Mouse (Mus musculus) CH12.LX (cell line): Measurements from ENCODE around the gene Gm7138. TPM values are rescaled to one million over a fixed set of nuclear protein-coding genes. Genes with fewer than 3 reads are reported as not detected.
"Not testable (repeated sequence)": the region's sequence is repeated elsewhere in the genome, so short reads cannot be mapped to it uniquely, and the experiment has no call there.

ENCODE experiments used
- DNase-seq: peaks from one replicate; pipeline ENCODE4 v3.0.0-alpha.2; 2013; ENCODE audit errors: extremely low read depth
- H3K27ac ChIP-seq: 2 replicates; pipeline ENCODE4 v1.5.1; 2012; ENCODE audit warnings: low read depth, mild to moderate bottlenecking, control low read depth, moderate library complexity; ENCODE audit not compliant: insufficient read depth
- H3K27me3 ChIP-seq: replicated peaks from 2 replicates; pipeline ENCODE3; 2012; ENCODE audit warnings: inconsistent platforms
- H3K36me3 ChIP-seq, 2 experiments: replicated peaks in 1 of 2; 2 replicates each; pipeline versions ENCODE3 to v1.6.1; 2012; ENCODE audit warnings: inconsistent platforms in 1 of 2, low read length in 1 of 2, mild to moderate bottlenecking in 1 of 2, mixed read lengths in 1 of 2, moderate library complexity in 1 of 2; ENCODE audit not compliant: control insufficient read depth in 1 of 2, insufficient read depth in 1 of 2
- H3K4me1 ChIP-seq, 2 experiments: 2 replicates each; pipeline ENCODE4 v1.6.1; 2012; ENCODE audit warnings: inconsistent platforms in 1 of 2, moderate library complexity in 1 of 2; ENCODE audit not compliant: insufficient read depth in 2 of 2, control insufficient read depth in 1 of 2
- H3K4me2 ChIP-seq: 2 replicates; pipeline ENCODE4 v1.6.1; 2012; ENCODE audit warnings: low read depth, mild to moderate bottlenecking, control low read depth; ENCODE audit not compliant: poor library complexity, insufficient read depth, severe bottlenecking
- H3K4me3 ChIP-seq, 3 experiments: fragments of 150-350 bp in 1 of 3; sonication (generic) in 1 of 3; replicated peaks in 1 of 3; 2 replicates each; pipeline versions ENCODE3 to v1.5.1; 2011 to 2012; ENCODE audit warnings: low read depth in 2 of 3, low read length in 2 of 3, mild to moderate bottlenecking in 2 of 3, moderate library complexity in 2 of 3, control low read depth in 1 of 3, improper control_type of control experiment in 1 of 3, inconsistent platforms in 1 of 3, mixed read lengths in 1 of 3; ENCODE audit not compliant: poor library complexity in 1 of 3
- H3K79me2 ChIP-seq: replicated peaks from 2 replicates; pipeline ENCODE4 v1.6.1; 2012; ENCODE audit warnings: mild to moderate bottlenecking, moderate library complexity; ENCODE audit not compliant: control insufficient read depth, poor library complexity, insufficient read depth, severe bottlenecking; ENCODE audit errors: extremely low read depth
- H3K9ac ChIP-seq: 2 replicates; pipeline ENCODE4 v1.6.1; 2012; ENCODE audit warnings: low read depth, mild to moderate bottlenecking, control low read depth, moderate library complexity; ENCODE audit not compliant: insufficient read depth
- H3K9me3 ChIP-seq: replicated peaks from 2 replicates; pipeline ENCODE3; 2012; ENCODE audit warnings: low read length, inconsistent platforms, mixed read lengths
- CTCF ChIP-seq, 2 experiments: IDR thresholded peaks in 1 of 2; conservative IDR thresholded peaks in 1 of 2; 2 replicates each; pipeline ENCODE4 v1.5.1; 2011 to 2012; ENCODE audit warnings: low read depth in 2 of 2, low read length in 2 of 2, improper control_type of control experiment in 1 of 2, inconsistent platforms in 1 of 2, mild to moderate bottlenecking in 1 of 2, moderate library complexity in 1 of 2
- EP300 ChIP-seq: IDR thresholded peaks from 2 replicates; pipeline ENCODE4 v1.6.1; 2011; ENCODE audit warnings: low read length, improper control_type of control experiment
- ETS1 ChIP-seq: conservative IDR thresholded peaks from 2 replicates; pipeline ENCODE4 v1.6.1; 2012; ENCODE audit warnings: low read depth, mild to moderate bottlenecking, inconsistent platforms, low read length, improper control_type of control experiment, moderate library complexity
- GABPA ChIP-seq: IDR thresholded peaks from 2 replicates; pipeline ENCODE4 v1.6.1; 2012; ENCODE audit warnings: low read depth, low read length, improper control_type of control experiment, inconsistent platforms; ENCODE audit not compliant: insufficient replicate concordance
- HCFC1 ChIP-seq: IDR thresholded peaks from 2 replicates; pipeline ENCODE4 v1.6.1; 2012; ENCODE audit warnings: low read depth, mild to moderate bottlenecking, inconsistent platforms, low read length, improper control_type of control experiment
- JUN ChIP-seq: IDR thresholded peaks from 2 replicates; pipeline ENCODE4 v1.6.1; 2011; ENCODE audit warnings: low read depth, mild to moderate bottlenecking, low read length, improper control_type of control experiment, moderate library complexity; ENCODE audit not compliant: insufficient read depth
- JUND ChIP-seq: conservative IDR thresholded peaks from 2 replicates; pipeline ENCODE4 v1.6.1; 2011; ENCODE audit warnings: low read depth, low read length, improper control_type of control experiment
- MAZ ChIP-seq: IDR thresholded peaks from 2 replicates; pipeline ENCODE4 v1.6.1; 2012; ENCODE audit warnings: low read depth, mild to moderate bottlenecking, inconsistent platforms, low read length, improper control_type of control experiment, moderate library complexity
- MEF2A ChIP-seq: IDR thresholded peaks from 2 replicates; pipeline ENCODE4 v1.6.1; 2014; ENCODE audit warnings: low read depth, mild to moderate bottlenecking, inconsistent platforms, low read length, improper control_type of control experiment, borderline replicate concordance
- MYC ChIP-seq: IDR thresholded peaks from 2 replicates; pipeline ENCODE4 v1.6.1; 2011; ENCODE audit warnings: low read depth, mild to moderate bottlenecking, improper control_type of control experiment, low read length
- POLR2A ChIP-seq: IDR thresholded peaks from 2 replicates; pipeline ENCODE4 v1.6.1; 2011; ENCODE audit warnings: low read depth, mild to moderate bottlenecking, improper control_type of control experiment, low read length
- RAD21 ChIP-seq: IDR thresholded peaks from 2 replicates; pipeline ENCODE4 v1.6.1; 2011; ENCODE audit warnings: low read depth, mild to moderate bottlenecking, low read length, improper control_type of control experiment, moderate library complexity
- RCOR1 ChIP-seq: conservative IDR thresholded peaks from 2 replicates; pipeline ENCODE4 v1.6.1; 2012; ENCODE audit warnings: low read depth, mild to moderate bottlenecking, inconsistent platforms, low read length, improper control_type of control experiment
- SIN3A ChIP-seq: IDR thresholded peaks from 2 replicates; pipeline ENCODE4 v1.6.1; 2012; ENCODE audit warnings: low read length, improper control_type of control experiment, inconsistent platforms
- SMC3 ChIP-seq: IDR thresholded peaks from 2 replicates; pipeline ENCODE4 v1.6.1; 2011; ENCODE audit warnings: low read depth, low read length, improper control_type of control experiment
- TBP ChIP-seq: conservative IDR thresholded peaks from 2 replicates; pipeline ENCODE4 v1.6.1; 2011; ENCODE audit warnings: low read depth, low read length, improper control_type of control experiment
- USF2 ChIP-seq: conservative IDR thresholded peaks from 2 replicates; pipeline ENCODE4 v1.6.1; 2011; ENCODE audit warnings: low read depth, low read length, improper control_type of control experiment
- ZC3H11A ChIP-seq: IDR thresholded peaks from 2 replicates; pipeline ENCODE4 v1.6.1; 2012; ENCODE audit warnings: low read depth, mild to moderate bottlenecking, inconsistent platforms, low read length, improper control_type of control experiment
- ZKSCAN1 ChIP-seq: IDR thresholded peaks from 2 replicates; pipeline ENCODE4 v1.6.1; 2012; ENCODE audit warnings: low read depth, inconsistent platforms, low read length, improper control_type of control experiment, borderline replicate concordance
- dilution Hi-C: fragments of 300-500 bp; cut with MboI; formaldehyde crosslinking; loops from 2 replicates; pipeline ENCODE4 v1.14.3; 2020; ENCODE audit warnings: low sequenced_read_pairs; ENCODE audit not compliant: extremely low pct_unique_long_range_greater_than_20kb, extremely low pct_ligation_motif_present
- in situ Hi-C: fragments of 300-500 bp; cut with MboI; formaldehyde crosslinking; loops from 3 replicates; pipeline ENCODE4 v1.14.3; 2019; ENCODE audit warnings: low sequenced_read_pairs, low pct_ligation_motif_present, low pct_unique_long_range_greater_than_20kb, mixed read lengths
- polyA plus RNA-seq: library from polyadenylated mRNA; unstranded; fragments of >175 nt; gene quantifications from 2 replicates; pipeline ENCODE4 v1.2.1, GENCODE M21; 2012; ENCODE audit warnings: low read depth; ENCODE audit not compliant: insufficient read length
- total RNA-seq, 2 experiments: library from RNA; depleted of rRNA; stranded (reverse); fragments of 300-350 nt in 1 of 2; fragments of >200 nt in 1 of 2; gene quantifications; 2 replicates each; pipeline ENCODE4 v1.2.3; 2012 to 2014

Gene Gm7138
- total and polyA plus RNA-seq, 3 experiments = not detected

- Histone ChIP-seq H3K9ac (no peak overlapping the region), H3K4me3 (no peak overlapping the region), H3K9me3 (no peaks in the 10 kb centered on the region), H3K36me3 (no peaks in the 10 kb centered on the region), H3K79me2 (no peaks in the 10 kb centered on the region), H3K4me1 (no peaks in the 10 kb centered on the region), H3K27ac (no peak overlapping the region), H3K4me2 (no peak overlapping the region), H3K27me3 (peaks cover 42% of the 10 kb centered on the region)
- TF ChIP-seq TBP = no peak
- TF ChIP-seq ZKSCAN1 = no peak
- no peak for TF ChIP-seq RCOR1
- TF ChIP-seq ZC3H11A = no peak
- no peak for TF ChIP-seq HCFC1
- no peak for TF ChIP-seq SMC3
- no peak for TF ChIP-seq EP300
- no peak for TF ChIP-seq POLR2A
- no peak for TF ChIP-seq MEF2A
- TF ChIP-seq MAZ = no peak
- TF ChIP-seq ETS1 = no peak
- TF ChIP-seq JUND = no peak
- TF ChIP-seq GABPA = no peak
- no peak for TF ChIP-seq RAD21
- DNase-seq = no peak
- dilution Hi-C loops (no loop called here), in situ Hi-C loops (no loop called here)
Measured at GRCm38 (mm10) chr10:77769727-77770126, 7.0 kb downstream of the Gm7138 start.

GRCm38 (mm10) chr10:77759582-77759981 lies 17.2 kb downstream of the Gm7138 start, which contains the start of gene Gm3233:
Gm3233 (minus strand) TSS chr10:77759682.
- H3K9me3 ChIP-seq, H3K4me2 ChIP-seq, H3K36me3 ChIP-seq, H3K9ac ChIP-seq, H3K4me1 ChIP-seq, DNase-seq, H3K27ac ChIP-seq, dilution Hi-C loops, H3K4me3 ChIP-seq, in situ Hi-C loops, H3K79me2 ChIP-seq: not testable (repeated sequence)
- peaks cover 39% of the 10 kb centered on the region for H3K27me3 ChIP-seq

GRCm38 (mm10) chr10:77753448-77753847 lies 23.3 kb downstream of the Gm7138 start:
- Histone ChIP-seq H3K36me3 (no peaks in the 10 kb centered on the region), H3K27me3 (peaks cover 34% of the 10 kb centered on the region), H3K4me1 (no peaks in the 10 kb centered on the region), H3K4me3 (no peak overlapping the region), H3K4me2 (peak overlapping the region; percentile 26; the same call in 1 of the 2 replicates), H3K79me2 (no peaks in the 10 kb centered on the region), H3K9me3 (peaks cover 7% of the 10 kb centered on the region), H3K27ac (no peak overlapping the region), H3K9ac (no peak overlapping the region)
- dilution Hi-C loops = no loop called here
- no peak for DNase-seq
- TF ChIP-seq USF2 = no peak
- TF ChIP-seq CTCF (conservative IDR thresholded peaks at IDR 0.05 in 1 of 2, IDR thresholded peaks at IDR 0.05 in 1 of 2; ENCODE audit: low read depth in 2 of 2, low read length in 2 of 2) = peak in 1 of 2 experiments; percentile 51; a peak in 2 of 4 replicates
- TF ChIP-seq MYC = 0 out of 2 replicates have a peak, but pooled peaks have one; percentile 23
- TF ChIP-seq JUN = no peak
- no peak for TF ChIP-seq SIN3A
- peak; percentile 39 for TF ChIP-seq SMC3
- TF ChIP-seq RAD21 = peak; percentile 49
- in situ Hi-C loops = no loop called here
